Mouse (Mus musculus): ENCODE measurements around the gene Tlcd1.

GRCm38 (mm10) chr11:78165761-78166109, 10.8 kb upstream of the Tlcd1 start:
- no peak for TF ChIP-seq CTCF (IDR thresholded peaks at IDR 0.05; ENCODE audit: low read depth, low read length)
- no peak for TF ChIP-seq POLR2A (IDR thresholded peaks at IDR 0.05; ENCODE audit: extremely low read depth, insufficient read depth, low read length)
